Mouse (Mus musculus) cerebellum, adult 2 months (tissue): ENCODE results near the gene Prss57. TPM values are rescaled to one million over a fixed set of nuclear protein-coding genes. Genes with fewer than 3 reads are reported as not detected.

Experiments
- DNase-seq, 2 experiments: peaks; one replicate each; pipeline ENCODE4 v3.0.0; 2021
- H3K27ac ChIP-seq: fragments of 200-500 bp; 2 replicates; pipeline ENCODE4 v1.5.1; 2012; ENCODE audit warnings: low read length, control low read depth, inconsistent platforms; ENCODE audit not compliant: insufficient read depth
- H3K27me3 ChIP-seq: fragments of 200-500 bp; 2 replicates; pipeline ENCODE4 v1.6.1; 2012; ENCODE audit warnings: inconsistent platforms, mild to moderate bottlenecking, low read length, moderate library complexity; ENCODE audit not compliant: control insufficient read depth, insufficient read depth
- H3K4me1 ChIP-seq: fragments of 200-500 bp; 2 replicates; pipeline ENCODE4 v1.6.1; 2011; ENCODE audit warnings: low read length; ENCODE audit not compliant: control insufficient read depth, insufficient read depth
- H3K4me3 ChIP-seq: fragments of 200-500 bp; replicated peaks from 2 replicates; pipeline ENCODE3; 2011; ENCODE audit warnings: mild to moderate bottlenecking, low read depth, low read length, control low read depth; ENCODE audit not compliant: insufficient read depth
- CTCF ChIP-seq: fragments of 200-500 bp; IDR thresholded peaks from 2 replicates; pipeline ENCODE4 v1.5.1; 2011; ENCODE audit warnings: low read depth, mild to moderate bottlenecking, control low read depth, low read length, moderate library complexity, borderline replicate concordance; ENCODE audit not compliant: insufficient read depth
- POLR2A ChIP-seq: fragments of 200-500 bp; IDR thresholded peaks from 2 replicates; pipeline ENCODE4 v1.6.1; 2011; ENCODE audit warnings: low read length, control low read depth, borderline replicate concordance; ENCODE audit not compliant: insufficient read depth
- WGBS: fragments of 180-500 bp; shearing (Covaris S2); methylation state at CpG from one replicate; pipeline ENCODE4 v1.1.7; 2018; 5-methylcytosine and 5-hydroxymethylcytosine counted together
- polyA plus RNA-seq: library from polyadenylated mRNA; depleted of rRNA; stranded (reverse); fragments of >200 nt; gene quantifications from 2 replicates; pipeline ENCODE4 v1.2.3, GENCODE M21; 2012

The Prss57 gene
- polyA plus RNA-seq, 1 experiment, result 0.16 TPM

GRCm38 (mm10) chr10:79795905-79796304 lies 5.1 kb upstream of the Prss57 start:
- TF ChIP-seq CTCF (no peak), POLR2A (no peak)
- no peak for DNase-seq
- no peak overlapping the region for H3K4me3 ChIP-seq
- no peak overlapping the region for H3K27ac ChIP-seq
- H3K4me1 ChIP-seq, result peaks cover 17% of the 10 kb centered on the region
- H3K27me3 ChIP-seq, result no peaks in the 10 kb centered on the region
- WGBS, result over 99% methylated on average over 3 of the region's 3 CpGs

DNA sequence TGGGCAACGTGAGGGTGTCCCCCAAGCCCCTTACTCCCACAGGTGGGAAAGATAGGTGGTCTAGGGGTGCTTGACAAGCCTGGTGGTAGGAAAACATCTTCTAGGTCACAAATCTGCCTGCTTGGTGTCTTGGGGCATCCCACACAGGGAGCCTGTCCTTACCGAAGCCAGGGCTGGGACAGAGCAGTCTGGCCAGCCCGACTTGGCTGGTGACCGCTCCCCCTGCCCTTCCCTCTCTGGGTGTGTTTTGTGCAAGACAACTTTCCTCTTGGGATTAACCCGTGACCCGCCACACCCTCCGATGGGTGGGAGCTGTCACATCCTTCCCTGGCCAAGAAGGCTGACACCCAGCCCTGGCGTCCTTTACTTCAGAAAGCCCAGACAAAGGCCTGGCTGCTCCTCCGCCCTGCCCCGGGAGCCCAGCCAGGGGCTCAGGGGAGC lies 3.8 kb upstream of the Prss57 start:
- peak overlapping the region; percentile 93 for H3K4me3 ChIP-seq
- H3K27me3 ChIP-seq, result no peaks in the 10 kb centered on the region
- H3K4me1 ChIP-seq, result peaks cover 9% of the 10 kb centered on the region; the same call in 1 of the 2 replicates
- H3K27ac ChIP-seq, result peak overlapping the region; percentile 92
- TF ChIP-seq CTCF, result no peak
- no peak for TF ChIP-seq POLR2A
- peak; percentile 60 to 71 for DNase-seq
- WGBS, result 2% methylated on average over 10 of the region's 10 CpGs

DNA sequence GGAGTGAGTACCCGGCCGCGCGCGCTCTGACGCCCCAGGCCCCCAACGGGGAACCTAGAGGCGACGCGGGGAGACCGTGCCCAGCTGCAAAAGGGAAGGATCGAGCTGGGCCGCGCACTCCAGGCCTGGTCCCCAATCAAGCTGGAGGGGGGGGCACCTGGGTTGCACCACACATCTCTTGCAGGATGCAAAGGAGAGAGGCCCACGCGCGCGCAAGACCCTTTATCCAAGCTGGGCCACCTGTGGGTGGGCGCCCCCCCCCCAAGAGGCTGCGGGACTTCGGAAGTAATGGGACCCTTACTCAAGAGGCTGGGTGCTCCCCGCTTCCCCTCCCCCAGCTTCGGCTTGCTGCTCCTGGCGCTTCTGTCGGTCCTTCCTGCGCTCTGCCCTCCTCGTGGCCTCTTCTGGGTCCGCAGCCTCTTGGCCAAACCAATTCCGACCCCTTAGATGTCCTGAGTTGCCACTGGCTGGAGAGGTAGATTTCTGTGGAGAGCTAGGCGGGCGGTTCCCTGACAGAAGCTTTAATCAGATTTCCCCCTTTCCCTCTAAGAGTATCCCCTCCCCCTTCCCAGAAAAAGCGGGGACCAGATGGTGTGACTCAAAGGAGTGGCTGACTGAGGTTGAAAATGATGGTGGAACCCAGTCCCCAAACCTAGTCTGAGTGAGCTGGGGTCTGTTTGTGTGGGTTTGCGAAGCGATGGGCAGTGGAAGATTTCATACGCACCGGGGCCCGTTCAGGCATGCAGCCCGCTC lies 3.2 kb upstream of the Prss57 start:
- H3K27me3 ChIP-seq, result no peaks in the 10 kb centered on the region
- peaks cover 9% of the 10 kb centered on the region; the same call in 1 of the 2 replicates for H3K4me1 ChIP-seq
- peak in 1 of 2 experiments; percentile 65 for DNase-seq
- peak overlapping the region; percentile 93 for H3K4me3 ChIP-seq
- TF ChIP-seq CTCF (no peak), POLR2A (no peak)
- peak overlapping the region; percentile 92 for H3K27ac ChIP-seq
- WGBS, result 1% methylated on average over 37 of the region's 38 CpGs

GRCm38 (mm10) chr10:79793051-79793737 lies 2.4 kb upstream of the Prss57 start, which contains the start of gene Palm:
TSS of gene Palm (plus strand) at chr10:79793572.
- peak; percentile 81 to 89 for DNase-seq
- TF ChIP-seq CTCF, result peak; percentile 83
- no peak for TF ChIP-seq POLR2A
- Histone ChIP-seq H3K27ac (peak within 1 kb of the TSS; percentile 92), H3K4me1 (peaks cover 9% of the 10 kb centered on the region; the same call in 1 of the 2 replicates), H3K4me3 (peak within 1 kb of the TSS; percentile 93), H3K27me3 (no peaks in the 10 kb centered on the region)
- 5% methylated on average over 51 of the region's 51 CpGs for whole genome bisulfite sequencing

- Histone ChIP-seq H3K4me3 (no peak overlapping the region), H3K4me1 (peaks cover 9% of the 10 kb centered on the region; the same call in 1 of the 2 replicates), H3K27ac (peak overlapping the region; percentile 65; the same call in 1 of the 2 replicates), H3K27me3 (no peaks in the 10 kb centered on the region)
- DNase-seq, result no peak
- 87% methylated on average over 5 of the region's 5 CpGs for WGBS
- TF ChIP-seq POLR2A (no peak), CTCF (no peak)
Observed at GRCm38 (mm10) chr10:79792339-79793040, 1.7 kb upstream of the Prss57 start.

DNA sequence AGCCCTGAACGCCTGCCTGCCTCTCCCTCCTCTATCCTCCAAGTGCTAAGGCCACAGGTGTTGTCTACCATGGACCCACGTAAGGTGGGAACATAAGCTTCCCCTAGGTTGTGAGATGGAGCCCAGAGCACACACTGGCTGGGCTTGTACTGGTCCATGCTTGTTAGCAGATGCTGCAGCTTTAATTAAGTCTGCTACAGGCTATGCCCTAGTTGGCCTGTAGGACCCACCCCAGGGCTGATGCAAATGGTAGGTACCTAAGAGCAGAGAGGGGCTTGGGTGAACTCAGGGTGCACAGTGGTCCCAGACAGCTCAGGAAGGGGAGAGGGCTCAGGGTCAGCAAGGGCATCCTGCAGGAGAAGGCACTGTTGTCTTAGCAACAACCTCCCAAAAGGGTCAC lies 1.2 kb downstream of the Prss57 start:
- Histone ChIP-seq H3K4me3 (no peak overlapping the region), H3K27me3 (no peaks in the 10 kb centered on the region), H3K4me1 (peaks cover 6% of the 10 kb centered on the region; the same call in 1 of the 2 replicates), H3K27ac (no peak overlapping the region)
- no peak for TF ChIP-seq CTCF
- no peak for TF ChIP-seq POLR2A
- 67% methylated on average over 2 of the region's 2 CpGs for WGBS
- no peak for DNase-seq

- H3K4me1 ChIP-seq, result peaks cover 10% of the 10 kb centered on the region
- TF ChIP-seq CTCF (peak; percentile 78), POLR2A (no peak)
- 29% methylated on average over 7 of the region's 7 CpGs for WGBS
- H3K4me3 ChIP-seq, result no peak overlapping the region
- no peaks in the 10 kb centered on the region for H3K27me3 ChIP-seq
- peak; percentile 70 to 84 for DNase-seq
- H3K27ac ChIP-seq, result no peak overlapping the region
Observed at GRCm38 (mm10) chr10:79788386-79789158, 2.2 kb downstream of the Prss57 start.
